Mouse (Mus musculus) layer of hippocampus, adult 11-12 months (tissue): ENCODE results near the gene B3galt1.
A peak's percentile ranks its signal among the peaks of the same experiment; 100 is the strongest.

Source experiments
- DNase-seq: peaks from one replicate; pipeline ENCODE4 v3.0.0; 2022; ENCODE audit warnings: low spot score

B3galt1 gene

GRCm38 (mm10) chr2:67565480-67566331, at the start of gene B3galt1:
TSS of gene B3galt1 (plus strand) at chr2:67565871.
- DNase-seq, result peak; percentile 90

GRCm38 (mm10) chr2:67516405-67516804, 49.3 kb upstream of the B3galt1 start:
- DNase-seq, result no peak

- DNase-seq, result no peak
Observed at GRCm38 (mm10) chr2:67535347-67535746, 30.3 kb upstream of the B3galt1 start.

GRCm38 (mm10) chr2:67539426-67539825, 26.2 kb upstream of the B3galt1 start:
- no peak for DNase-seq

- DNase-seq, result no peak
Observed at GRCm38 (mm10) chr2:67541957-67542696, 23.5 kb upstream of the B3galt1 start.

- no peak for DNase-seq
Observed at GRCm38 (mm10) chr2:67544426-67544825, 21.2 kb upstream of the B3galt1 start.

- peak; percentile 68 for DNase-seq
Observed at GRCm38 (mm10) chr2:67564851-67565479, 706 bp upstream of the B3galt1 start.

GRCm38 (mm10) chr2:67566566-67566965, 895 bp downstream of the B3galt1 start:
- peak; percentile 11 for DNase-seq

- no peak for DNase-seq
Observed at GRCm38 (mm10) chr2:67567141-67567680, 1.5 kb downstream of the B3galt1 start.

GRCm38 (mm10) chr2:67576634-67577033, 11.0 kb downstream of the B3galt1 start:
- DNase-seq, result peak; percentile 15

- DNase-seq, result no peak
Observed at GRCm38 (mm10) chr2:67583091-67583490, 17.4 kb downstream of the B3galt1 start.

GRCm38 (mm10) chr2:67590408-67590807, 24.7 kb downstream of the B3galt1 start:
- no peak for DNase-seq

GRCm38 (mm10) chr2:67591831-67592629, 26.4 kb downstream of the B3galt1 start:
- DNase-seq, result no peak

GRCm38 (mm10) chr2:67622902-67623301, 57.2 kb downstream of the B3galt1 start:
- no peak for DNase-seq

GRCm38 (mm10) chr2:67627667-67628066, 62.0 kb downstream of the B3galt1 start:
- DNase-seq, result no peak

- DNase-seq, result no peak
Observed at GRCm38 (mm10) chr2:67628289-67628688, 62.6 kb downstream of the B3galt1 start.

GRCm38 (mm10) chr2:67654847-67655246, 89.2 kb downstream of the B3galt1 start:
- no peak for DNase-seq

GRCm38 (mm10) chr2:67657372-67657771, 91.7 kb downstream of the B3galt1 start:
- no peak for DNase-seq

GRCm38 (mm10) chr2:67658091-67658490, 92.4 kb downstream of the B3galt1 start:
- no peak for DNase-seq

- no peak for DNase-seq
Observed at GRCm38 (mm10) chr2:67671721-67672120, 106.0 kb downstream of the B3galt1 start.

- no peak for DNase-seq
Observed at GRCm38 (mm10) chr2:67677697-67678096, 112.0 kb downstream of the B3galt1 start.

- no peak for DNase-seq
Observed at GRCm38 (mm10) chr2:67724249-67724648, 158.6 kb downstream of the B3galt1 start.
